Mouse (Mus musculus): ENCODE results near the gene Rcor2.

Rcor2 gene

DNA sequence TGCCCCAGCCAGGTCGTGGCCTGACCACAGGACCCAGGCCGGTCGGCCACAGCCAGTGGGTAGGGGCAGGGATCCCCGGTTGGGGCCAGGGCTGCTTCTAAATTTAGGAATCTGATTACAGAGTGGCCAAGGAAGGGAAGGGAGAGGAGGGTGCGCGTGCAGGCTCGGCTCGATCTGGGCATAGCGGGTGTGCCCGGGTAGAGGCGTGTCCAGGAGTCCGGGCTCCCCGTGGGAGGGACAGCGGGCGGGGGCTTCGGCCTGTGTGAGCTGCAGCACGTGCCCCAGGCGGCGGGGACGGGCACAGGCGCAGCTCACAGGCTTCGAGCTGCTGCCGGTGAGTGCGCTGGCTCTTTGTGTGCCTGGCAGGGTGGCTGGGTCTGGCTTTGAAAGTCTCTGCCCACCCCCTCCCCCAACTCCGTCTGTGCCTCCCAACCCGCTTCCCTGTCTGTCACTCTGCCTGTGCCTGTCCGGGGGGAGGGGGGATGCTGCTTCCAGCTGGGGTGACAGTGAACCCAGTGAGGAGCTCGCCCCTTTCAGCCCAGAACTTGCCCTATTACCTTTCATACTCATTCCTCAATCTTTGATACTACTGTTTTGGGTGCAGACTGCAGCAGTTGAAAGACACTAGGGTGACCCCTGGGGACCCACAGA lies at the start of gene Rcor2:
Gene Rcor2, plus strand, starts transcription at position 235 of the 651 bp plus-strand sequence.
- peak; percentile 61 for DNase-seq

DNA sequence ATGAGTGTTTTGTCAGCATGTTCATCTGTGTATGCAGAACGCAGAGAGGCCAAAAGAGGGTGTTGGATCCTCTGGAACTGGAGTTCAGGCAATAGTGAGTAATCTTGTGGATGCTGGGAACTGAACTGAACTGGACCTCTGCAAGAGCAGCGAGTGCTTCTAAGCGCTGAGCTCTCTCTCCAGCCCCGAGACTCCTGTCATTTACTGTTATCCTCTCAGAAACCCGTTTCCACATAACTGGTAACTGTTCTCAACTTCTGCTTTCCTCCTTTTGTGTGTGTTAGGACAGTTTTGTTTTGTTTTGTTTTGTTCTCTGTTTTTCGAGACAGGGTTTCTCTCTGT lies 49.2 kb upstream of the Rcor2 start:
- DNase-seq: no peak

DNA sequence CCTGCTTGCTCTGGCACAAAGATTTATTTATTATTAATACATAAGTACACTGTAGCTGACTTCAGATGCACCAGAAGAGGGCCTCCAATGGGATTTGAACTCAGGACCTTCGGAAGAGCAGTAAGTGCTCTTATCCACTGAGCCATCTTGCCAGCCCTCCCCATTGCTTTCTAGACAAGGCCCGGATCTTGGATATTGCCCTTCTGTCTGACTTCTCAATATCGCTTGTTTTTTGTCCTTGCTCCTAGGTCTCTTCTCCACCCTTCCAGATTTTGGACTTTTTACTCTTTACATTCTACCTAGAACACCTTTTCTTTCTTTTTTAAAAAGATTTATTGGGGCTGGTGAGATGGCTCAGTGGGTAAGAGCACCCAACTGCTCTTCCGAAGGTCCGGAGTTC lies 48.4 kb upstream of the Rcor2 start:
- DNase-seq: no peak

DNA sequence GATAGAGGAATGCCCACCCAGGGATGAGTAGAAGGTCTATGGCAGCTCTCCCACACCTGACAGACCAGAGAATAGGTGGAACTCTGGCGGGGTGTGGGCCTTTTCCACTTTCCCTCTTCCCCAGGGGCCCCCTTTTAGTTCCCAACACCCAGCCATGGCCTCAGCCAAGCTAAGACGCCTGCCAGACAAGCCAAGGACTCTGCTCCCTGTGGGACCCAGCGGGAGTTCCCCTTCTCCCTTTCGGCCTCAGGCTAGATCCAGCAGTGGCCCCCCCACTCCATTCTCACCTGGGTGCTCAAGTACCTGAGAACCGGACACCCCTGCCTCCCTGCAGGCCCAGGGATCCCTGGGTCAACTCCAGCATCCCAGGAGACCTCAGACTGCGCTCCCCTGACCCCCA lies 44.9 kb upstream of the Rcor2 start:
- DNase-seq: no peak

DNA sequence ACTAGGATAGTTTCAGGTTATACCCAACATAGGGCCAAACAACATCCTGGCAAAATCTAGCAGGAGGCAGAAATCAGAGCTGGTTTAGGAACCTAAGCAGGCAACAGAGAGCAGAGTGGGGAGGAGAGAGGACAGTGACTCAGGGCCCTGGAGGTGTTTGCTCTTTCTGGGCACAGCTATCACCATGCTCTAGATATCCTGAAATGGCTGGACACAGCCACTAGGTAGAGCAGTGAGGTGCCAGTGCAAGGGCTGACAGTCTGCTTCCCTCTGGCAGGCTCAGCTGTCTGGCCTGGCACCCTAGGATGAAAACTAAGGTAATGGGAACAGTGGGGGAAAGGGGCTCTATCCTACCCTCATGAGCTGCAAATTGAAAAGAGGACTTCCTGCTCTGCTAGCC lies 43.6 kb upstream of the Rcor2 start:
- DNase-seq: no peak

DNA sequence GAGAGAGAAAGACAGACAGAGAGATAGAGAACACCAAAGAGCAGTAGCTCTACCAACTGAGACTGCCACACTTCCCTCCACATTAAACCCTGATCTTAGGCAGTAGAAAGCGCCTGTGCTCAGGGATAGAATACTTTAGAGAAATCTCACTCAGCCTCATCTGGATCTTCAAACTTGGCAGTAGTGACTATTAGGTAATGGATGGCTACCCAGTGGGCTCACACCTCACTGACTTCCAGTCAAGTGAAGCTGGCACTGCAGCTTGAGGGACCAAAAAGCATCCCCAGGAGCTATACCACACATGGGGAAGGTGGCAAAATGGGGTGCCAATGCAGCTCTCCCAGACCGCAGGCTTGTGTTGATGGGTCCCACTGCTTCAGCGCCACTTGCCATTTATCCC lies 42.9 kb upstream of the Rcor2 start:
- no peak for DNase-seq

DNA sequence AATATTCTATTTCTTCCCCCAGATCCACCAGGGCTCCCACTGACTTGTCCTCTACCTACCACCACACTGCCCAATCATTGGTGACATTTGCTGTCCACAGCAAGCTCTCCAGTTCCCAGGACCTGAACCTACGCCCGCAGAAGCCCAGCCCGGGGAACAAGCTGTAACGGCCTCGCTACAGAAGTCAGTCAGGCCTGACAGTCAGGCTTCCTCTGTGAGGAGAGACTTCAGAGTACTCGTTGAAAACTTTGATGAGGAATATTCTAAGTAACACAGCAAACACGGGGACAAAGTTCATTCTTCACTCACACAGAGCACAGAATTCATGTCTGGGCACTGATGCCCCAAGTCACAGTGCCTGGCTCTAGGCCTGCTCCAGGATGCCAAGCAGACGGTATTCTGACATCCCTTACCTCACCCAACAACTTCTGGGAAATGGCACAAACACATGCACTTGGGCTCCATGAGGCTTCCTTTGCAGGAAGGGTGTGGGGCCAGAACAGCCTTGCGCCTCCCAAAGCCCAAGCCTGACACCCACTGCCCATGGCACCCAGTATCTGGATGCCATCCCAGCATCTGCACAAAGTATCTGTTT lies 41.9 kb upstream of the Rcor2 start:
- DNase-seq: no peak

DNA sequence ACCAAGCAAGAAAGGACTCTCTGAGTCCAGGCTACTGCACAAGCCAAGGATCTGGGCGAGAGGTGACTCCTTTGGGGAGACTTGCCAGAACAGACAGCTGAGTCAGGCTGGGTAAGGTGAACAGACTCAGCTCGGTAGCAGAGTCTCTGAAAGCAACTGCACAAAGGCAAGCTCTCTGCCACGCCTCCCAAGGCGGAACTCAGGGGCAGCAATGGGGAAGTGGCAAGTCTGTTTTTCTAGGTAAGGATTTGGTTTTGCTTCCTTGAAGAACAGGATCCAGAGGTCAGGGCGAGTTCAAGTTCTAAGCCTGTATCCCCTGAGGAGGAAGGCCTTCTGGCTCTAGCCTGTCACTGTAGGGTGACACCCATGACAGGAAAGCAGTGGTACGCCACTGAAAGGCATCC lies 40.6 kb upstream of the Rcor2 start:
- no peak for DNase-seq

DNA sequence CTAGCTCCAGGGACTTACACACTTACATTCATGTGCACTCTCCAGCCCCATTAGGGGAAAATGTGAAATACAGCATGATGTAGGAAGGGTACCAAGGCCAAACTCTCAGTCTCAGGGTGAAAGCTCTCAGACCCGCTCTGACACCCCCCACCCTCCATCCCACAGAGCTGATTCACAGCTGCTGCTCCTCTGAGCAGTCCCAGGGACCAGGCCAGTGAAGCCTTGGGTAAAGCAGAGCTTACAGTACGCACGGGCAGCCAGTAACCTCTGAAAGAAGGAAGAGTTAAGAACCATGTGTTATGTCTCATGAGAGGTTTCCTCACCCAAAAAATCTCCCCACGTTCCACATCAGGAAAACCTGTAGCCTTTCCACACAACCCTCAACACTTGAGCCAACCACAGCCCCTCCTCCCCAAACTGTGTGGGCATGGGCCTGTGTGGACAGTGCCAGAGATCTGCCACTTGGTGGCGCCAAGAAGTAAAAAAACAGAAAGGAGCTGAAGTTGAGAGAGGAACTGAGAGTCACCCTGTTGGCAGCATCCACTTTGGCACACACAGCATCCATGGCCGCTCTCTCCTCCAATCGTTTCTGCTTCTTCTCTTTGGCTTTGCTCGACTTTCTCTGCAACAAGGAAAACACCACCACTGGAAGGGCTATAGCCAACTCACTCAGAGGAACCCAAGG lies 32.4 kb upstream of the Rcor2 start:
- peak; percentile 79 for DNase-seq

DNA sequence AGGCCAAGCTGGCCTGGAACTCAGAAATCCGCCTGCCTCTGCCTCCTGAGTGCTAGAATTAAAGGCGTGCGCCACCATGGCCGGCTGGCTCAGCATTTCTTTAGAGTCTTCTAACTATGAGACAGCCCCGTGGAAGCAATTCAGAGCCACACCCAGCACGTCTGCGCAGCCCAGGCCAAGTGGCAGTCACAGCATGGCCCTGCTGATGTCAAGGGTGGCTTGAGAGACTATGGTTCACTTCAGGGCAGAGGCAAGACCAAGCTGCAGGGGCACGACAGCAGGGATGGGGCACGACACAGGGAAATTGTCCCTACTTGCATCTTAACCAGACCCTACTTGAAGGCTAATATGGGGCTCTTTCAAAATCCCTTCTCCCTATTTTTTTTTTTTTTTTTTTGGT lies 31.7 kb upstream of the Rcor2 start:
- no peak for DNase-seq

DNA sequence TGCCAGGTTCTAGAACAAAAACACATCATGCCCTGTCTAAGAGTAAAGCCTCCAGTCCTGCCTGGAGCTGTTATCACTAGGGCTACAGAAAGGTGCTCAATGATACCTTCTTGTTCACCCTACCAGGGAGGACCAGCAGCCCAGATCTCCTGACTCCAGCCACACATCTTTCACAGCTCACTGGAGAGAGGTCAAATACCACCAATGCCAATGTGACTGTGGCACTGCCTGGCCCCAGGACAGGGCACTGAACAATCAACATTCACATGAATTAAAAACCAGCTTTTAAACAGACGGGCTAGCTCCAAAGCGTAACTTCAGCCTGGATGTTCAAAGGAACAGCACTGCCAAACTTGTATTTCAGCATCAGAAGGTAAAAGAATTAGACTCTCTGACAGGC lies 31.1 kb upstream of the Rcor2 start:
- DNase-seq: no peak

DNA sequence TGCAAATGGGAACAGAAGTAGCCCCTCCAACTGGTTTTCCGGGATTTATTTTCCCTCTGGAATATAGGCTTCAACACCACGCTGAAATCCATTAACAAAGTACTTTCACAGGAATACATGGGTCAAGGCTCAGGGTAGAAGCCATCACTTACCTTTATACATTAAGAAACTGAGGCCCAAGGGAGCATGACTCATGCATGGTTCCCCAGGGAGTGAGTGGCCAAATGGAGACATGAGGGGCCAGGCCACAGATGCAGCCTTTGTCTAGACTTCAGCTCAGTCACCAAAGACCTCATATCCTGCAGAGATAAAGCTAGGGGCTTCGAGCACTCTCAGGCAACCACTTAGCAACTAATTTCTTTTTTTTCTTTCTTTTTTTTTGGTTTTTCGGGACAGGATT lies 30.4 kb upstream of the Rcor2 start:
- DNase-seq: no peak

DNA sequence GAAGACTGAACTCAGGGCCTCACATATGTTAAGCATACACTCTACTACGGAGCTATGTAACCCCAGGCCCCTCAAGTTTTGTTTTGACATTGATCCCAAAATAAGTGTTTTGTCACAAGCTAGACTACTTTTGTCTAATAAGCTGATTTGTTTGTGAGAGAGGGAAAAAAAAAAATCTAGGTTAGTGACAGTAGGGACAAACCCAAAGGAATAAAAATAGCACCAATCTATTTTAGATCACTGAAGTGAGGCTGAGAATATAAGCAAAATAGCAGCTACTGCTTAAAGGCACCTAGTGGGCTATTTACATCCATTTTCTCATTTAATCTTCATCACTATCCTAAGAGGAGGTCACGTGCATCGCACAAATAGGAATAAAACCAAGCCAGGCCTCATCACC lies 27.6 kb upstream of the Rcor2 start:
- DNase-seq: no peak

DNA sequence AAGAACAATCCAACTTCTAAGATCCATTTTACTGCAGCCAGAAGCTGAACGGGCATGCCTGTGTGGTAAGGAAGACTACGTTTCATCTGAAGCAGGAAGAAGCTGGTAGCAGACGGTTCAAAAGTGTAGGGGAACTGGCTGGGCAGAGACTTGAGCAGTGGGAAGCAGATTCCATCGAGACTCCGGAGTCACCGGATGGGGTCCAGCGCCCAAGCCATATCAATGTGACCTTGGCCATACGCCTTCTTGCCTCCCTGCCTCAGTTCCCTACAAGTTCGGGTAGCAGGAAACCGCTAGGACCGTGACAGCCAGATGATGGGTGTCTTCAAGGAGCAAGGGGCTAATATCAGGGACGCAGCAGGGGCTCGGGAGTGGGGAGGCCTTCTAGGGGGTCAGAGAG lies 26.8 kb upstream of the Rcor2 start:
- peak; percentile 70 for DNase-seq

DNA sequence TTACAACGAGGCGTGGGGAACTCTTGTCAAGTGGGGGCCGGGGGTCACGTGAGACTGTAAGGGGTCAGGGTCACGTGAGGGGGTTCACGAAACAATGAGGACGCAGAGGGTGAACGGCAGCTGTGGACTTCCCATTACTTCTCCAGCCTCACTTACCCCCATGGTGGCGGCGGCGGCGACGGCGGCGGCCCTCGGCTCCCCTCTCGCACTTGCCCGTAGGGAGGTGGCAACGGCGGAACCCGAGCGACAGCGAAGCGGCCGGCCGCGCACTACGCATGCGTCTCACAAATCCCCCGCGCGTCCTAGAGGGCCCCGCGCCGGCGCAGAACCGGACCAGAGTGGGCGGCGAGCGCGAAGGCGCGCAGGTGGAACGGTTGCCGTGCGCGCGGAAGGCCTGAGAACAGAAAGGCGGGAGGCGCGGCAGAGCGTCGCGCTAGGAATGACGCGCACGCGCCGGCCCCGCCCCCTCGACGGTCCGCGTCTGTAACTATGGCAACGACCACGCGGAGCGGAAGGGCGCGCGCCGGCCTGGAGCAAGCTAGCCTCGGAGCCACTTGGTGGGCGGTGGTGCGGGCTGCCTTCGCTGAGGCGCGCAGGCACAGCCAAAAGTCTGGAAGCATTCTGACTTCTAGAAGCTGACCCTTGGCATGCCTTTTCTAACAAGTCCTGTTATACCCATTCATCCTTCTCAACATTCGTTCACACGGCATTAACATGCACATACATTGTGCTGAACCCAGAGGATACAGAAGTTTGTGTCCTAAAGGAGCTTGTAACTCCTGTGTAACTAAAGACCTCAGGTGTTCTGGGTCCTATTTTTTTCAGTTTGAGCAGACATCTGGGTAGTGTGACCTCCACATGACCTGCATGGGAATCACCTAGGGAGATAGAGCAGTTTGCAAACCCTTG lies 26.1 kb upstream of the Rcor2 start, which contains the start of gene Naa40:
Gene Naa40, minus strand, starts transcription at position 402 of the 909 bp plus-strand sequence.
- peak; percentile 96 for DNase-seq

DNA sequence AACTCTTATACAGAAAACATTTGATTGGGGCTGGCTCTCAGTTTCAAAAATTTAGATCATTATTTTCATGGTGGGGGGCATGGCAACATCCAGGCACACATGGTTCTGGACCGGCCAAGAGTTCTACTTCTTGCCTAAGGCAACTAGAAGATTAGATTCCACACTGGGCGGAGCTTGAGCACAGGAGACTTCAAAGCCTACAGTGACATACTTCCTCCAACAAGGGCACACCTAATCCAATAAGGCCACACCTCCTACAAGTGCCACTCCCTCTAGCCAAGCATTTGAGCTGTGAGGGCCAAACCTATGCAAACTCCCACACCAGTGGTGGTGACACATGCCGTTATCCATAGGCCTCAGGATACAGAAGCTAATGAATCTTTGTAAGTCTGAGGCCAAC lies 21.1 kb upstream of the Rcor2 start:
- DNase-seq: no peak

DNA sequence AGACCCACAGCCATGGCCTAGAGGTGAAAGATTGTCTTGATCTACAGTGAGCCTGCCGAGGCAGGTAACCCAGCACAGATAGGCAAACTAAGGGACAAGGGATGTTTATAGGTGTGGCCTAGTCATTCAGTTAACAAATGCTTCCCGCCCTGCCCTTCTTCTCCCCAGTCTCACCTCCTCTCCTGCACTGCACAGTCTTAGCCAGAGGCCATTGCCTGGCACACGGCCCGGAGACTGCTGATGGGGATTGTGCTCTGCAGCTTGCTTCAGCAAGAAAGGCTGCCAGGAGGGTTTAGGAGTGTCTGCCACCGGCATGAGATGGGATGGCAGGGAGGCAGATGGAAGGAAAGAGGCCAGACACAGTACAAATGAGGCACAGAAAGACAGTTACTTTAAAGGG lies 9.2 kb upstream of the Rcor2 start:
- DNase-seq: peak; percentile 39

DNA sequence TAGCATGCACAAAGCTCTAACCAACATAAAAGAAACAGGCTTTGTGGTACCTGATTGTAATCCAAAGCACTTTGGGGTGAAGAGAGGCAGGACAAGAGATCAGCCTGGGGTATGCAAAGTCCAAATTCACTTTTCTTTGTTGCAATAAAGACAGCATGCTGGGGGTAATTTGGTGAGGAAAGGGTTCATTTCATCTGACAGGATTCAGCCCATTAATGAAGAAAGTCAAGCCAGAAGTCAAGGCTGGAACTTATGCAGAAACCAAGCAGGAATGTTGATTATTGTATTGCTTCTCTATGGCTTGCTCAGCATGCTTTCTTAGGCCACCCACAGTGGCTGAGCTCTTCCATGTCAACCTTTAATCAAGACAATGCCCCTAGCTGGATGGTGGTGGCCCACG lies 5.6 kb upstream of the Rcor2 start:
- no peak for DNase-seq

DNA sequence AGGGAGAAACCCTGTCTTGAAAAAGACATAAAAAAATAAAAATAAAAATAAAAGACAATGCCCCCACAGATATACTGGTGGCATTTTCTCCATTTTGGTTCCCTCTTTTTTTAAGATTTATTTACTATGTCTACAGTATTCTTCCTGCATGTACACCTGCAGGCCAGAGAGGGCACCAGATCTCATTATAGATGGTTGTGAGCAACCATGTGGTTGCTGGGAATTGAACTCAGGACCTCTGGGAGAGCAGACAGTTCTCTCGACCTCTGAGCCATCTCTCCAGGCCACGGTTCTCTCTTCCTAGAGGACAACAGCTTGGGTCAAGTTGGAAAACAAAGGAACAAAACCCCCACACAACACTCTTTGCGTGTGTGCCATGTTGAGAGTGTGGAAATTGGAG lies 5.2 kb upstream of the Rcor2 start:
- DNase-seq: no peak

DNA sequence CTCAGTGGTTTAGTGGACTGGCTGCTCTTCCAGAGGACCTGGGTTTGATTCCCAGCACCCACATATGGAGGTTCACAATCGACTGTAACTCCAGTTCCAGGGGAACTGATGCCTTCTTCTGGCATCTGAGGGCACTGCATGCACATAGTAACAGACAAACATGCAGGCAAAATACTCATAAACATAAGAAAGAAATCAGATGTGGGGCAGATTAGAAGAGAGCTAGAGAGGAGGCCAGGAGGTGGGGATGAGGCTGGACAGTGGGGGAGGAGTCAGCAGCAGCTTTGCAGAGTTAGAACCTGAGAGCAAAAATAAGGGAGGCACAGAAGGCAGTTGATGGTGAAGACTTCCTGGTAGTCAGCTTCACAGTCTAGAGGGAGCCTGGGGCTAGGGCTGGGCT lies 4.5 kb upstream of the Rcor2 start:
- DNase-seq: no peak

DNA sequence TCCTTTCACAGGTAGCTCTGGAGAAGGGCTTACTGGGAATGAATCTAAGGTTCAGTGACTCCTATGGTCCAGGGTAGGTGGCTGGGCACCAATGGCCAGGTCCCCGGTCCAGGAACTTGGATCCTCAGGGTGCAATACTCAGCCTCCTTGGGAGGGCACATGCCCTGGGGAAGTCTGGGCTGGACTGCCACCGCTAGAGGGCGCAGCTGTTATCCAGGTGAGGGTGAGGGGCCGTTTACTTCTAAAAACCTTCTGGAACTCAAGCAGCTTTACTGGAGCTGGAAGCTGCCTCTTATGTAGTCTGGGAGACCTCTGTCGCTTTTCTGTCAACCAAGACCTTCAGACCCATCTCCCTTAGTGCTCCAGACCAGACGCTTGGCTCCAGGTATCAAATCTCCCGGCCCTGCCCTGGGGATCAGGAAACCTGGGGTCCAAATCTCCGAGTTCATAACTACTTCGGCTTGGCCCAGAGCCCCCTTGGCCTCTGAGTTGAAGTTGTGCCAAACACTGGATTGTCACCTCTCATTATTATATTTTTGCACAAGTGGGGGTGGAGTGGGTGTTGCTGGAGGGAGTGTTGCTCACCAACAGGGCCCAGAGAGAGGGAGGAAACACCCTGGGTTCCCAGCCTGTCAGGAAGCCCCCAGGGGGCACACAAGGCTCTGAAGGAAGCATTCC lies 2.9 kb upstream of the Rcor2 start:
- peak; percentile 72 for DNase-seq

DNA sequence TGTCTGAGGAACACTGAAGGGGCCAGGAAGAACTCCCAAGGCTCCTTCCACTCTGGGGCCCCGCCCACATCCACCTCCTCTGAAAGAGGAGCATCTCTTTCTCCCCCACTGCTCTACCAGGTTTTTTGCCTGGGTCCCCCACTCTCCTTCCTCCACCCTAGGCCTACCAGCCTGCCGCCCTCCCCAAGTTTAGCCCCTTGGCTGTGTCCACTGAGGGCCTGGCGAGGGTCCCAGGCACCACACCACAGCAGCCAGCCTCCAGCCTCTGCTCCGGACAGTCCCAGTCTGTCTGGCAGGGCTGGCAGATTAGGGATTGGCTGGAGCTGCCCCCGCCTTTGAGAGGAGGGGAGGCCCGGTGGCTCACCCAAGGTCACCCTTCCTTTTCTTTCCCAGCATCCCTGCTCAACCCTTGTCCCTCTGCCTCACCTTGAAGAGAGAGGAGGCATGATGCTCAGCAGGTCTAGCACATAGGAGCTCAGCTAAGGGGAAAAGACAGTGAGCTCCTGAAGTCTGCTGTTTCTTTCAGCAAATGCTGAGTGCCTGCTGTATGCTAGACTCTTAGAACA lies 2.3 kb upstream of the Rcor2 start:
- peak; percentile 63 for DNase-seq

All from cerebellum, adult 11-12 months (tissue).